Mouse (Mus musculus) intestine, embryonic 14.5 days (tissue): Measurements from ENCODE around the gene Ralgps1. TPM values are rescaled to one million over a fixed set of nuclear protein-coding genes. Genes with fewer than 3 reads are reported as not detected.

ENCODE experiments used
- ATAC-seq: fragments of 200-750 bp; cut with Nextera tagmentation; replicated peaks from 2 replicates; pipeline ENCODE4 v1.8.0; 2017; ENCODE audit warnings: low read depth, moderate number of reproducible peaks, moderate TSS enrichment, moderate library complexity; ENCODE audit not compliant: low FRiP score, low TSS enrichment
- DNase-seq: peaks from one replicate; pipeline ENCODE4 v3.0.0-alpha.2; 2018; ENCODE audit warnings: low spot score
- H3K27ac ChIP-seq: fragments of 300-500 bp; sonication (generic); 2 replicates; pipeline ENCODE4 v1.5.1; 2014; ENCODE audit warnings: low read depth, mild to moderate bottlenecking, control low read depth
- H3K27me3 ChIP-seq: fragments of 300-500 bp; sonication (generic); replicated peaks from 2 replicates; pipeline ENCODE4 v1.6.1; 2014; ENCODE audit warnings: low read length, control low read depth; ENCODE audit not compliant: control insufficient read depth, insufficient read depth
- H3K36me3 ChIP-seq: fragments of 300-500 bp; sonication (generic); 2 replicates; pipeline ENCODE4 v1.6.1; 2014; ENCODE audit warnings: low read length, control low read depth; ENCODE audit not compliant: control insufficient read depth, insufficient read depth
- H3K4me1 ChIP-seq: fragments of 300-500 bp; sonication (generic); replicated peaks from 2 replicates; pipeline ENCODE4 v1.6.1; 2014; ENCODE audit warnings: low read length, control low read depth, mixed read lengths; ENCODE audit not compliant: control insufficient read depth, insufficient read depth
- H3K4me2 ChIP-seq: fragments of 300-500 bp; sonication (generic); 2 replicates; pipeline ENCODE4 v1.6.1; 2014; ENCODE audit warnings: low read length
- H3K4me3 ChIP-seq: fragments of 300-500 bp; sonication (generic); 2 replicates; pipeline ENCODE4 v1.5.1; 2014; ENCODE audit warnings: low read depth, low read length, control low read depth, mixed read lengths
- H3K9ac ChIP-seq: fragments of 300-500 bp; sonication (generic); 2 replicates; pipeline ENCODE4 v1.6.1; 2014; ENCODE audit warnings: mild to moderate bottlenecking, low read length
- H3K9me3 ChIP-seq: fragments of 300-500 bp; sonication (generic); 2 replicates; pipeline ENCODE4 v1.6.1; 2016; ENCODE audit warnings: low read length, control low read depth; ENCODE audit not compliant: control insufficient read depth
- WGBS: fragments of 180-500 bp; shearing (Covaris S2); extraction: QIAGEN DNeasy Blood & Tissue Kit; methylation state at CpG from one replicate; pipeline ENCODE4 v1.1.7; 2014; 5-methylcytosine and 5-hydroxymethylcytosine counted together
- microRNA-seq: library from miRNA; unstranded; fragments of <30 nt; microRNA quantifications from one replicate; pipeline ENCODE4, GENCODE M21; 2016
- polyA plus RNA-seq: library from polyadenylated mRNA; unstranded; fragments of >200 nt; fragmentation: Nextera tagmentation; extraction: Ambion mirVana; gene quantifications from 2 replicates; pipeline ENCODE4 v1.2.1, GENCODE M21; 2014

Gene Ralgps1
- polyA plus RNA-seq, 1 experiment from 2014 or later: 7.3 TPM

GRCm38 (mm10) chr2:33089356-33090032, 281.8 kb downstream of the Ralgps1 start:
- WGBS: 86% methylated on average over 5 of the region's 5 CpGs
- H3K9ac ChIP-seq: no peak overlapping the region
- H3K36me3 ChIP-seq: no peaks in the 10 kb centered on the region
- H3K27ac ChIP-seq: no peak overlapping the region
- no peak for ATAC-seq
- H3K4me1 ChIP-seq: no peaks in the 10 kb centered on the region
- no peak overlapping the region for H3K4me2 ChIP-seq
- H3K4me3 ChIP-seq: no peak overlapping the region
- no peaks in the 10 kb centered on the region for H3K9me3 ChIP-seq
- DNase-seq: no peak
- no peaks in the 10 kb centered on the region for H3K27me3 ChIP-seq

- no peaks in the 10 kb centered on the region for H3K9me3 ChIP-seq
- H3K4me3 ChIP-seq: no peak overlapping the region
- H3K27ac ChIP-seq: no peak overlapping the region
- no peaks in the 10 kb centered on the region for H3K36me3 ChIP-seq
- WGBS: 80% methylated on average over 7 of the region's 7 CpGs
- ATAC-seq: no peak
- no peak overlapping the region for H3K9ac ChIP-seq
- H3K27me3 ChIP-seq: no peaks in the 10 kb centered on the region
- H3K4me2 ChIP-seq: no peak overlapping the region
- no peak for DNase-seq
- no peaks in the 10 kb centered on the region for H3K4me1 ChIP-seq
Measured at GRCm38 (mm10) chr2:33086671-33087363, 284.5 kb downstream of the Ralgps1 start.

GRCm38 (mm10) chr2:33086016-33086596, 285.2 kb downstream of the Ralgps1 start:
- no peak overlapping the region for H3K27ac ChIP-seq
- DNase-seq: no peak
- H3K9me3 ChIP-seq: no peaks in the 10 kb centered on the region
- ATAC-seq: no peak
- no peak overlapping the region for H3K4me3 ChIP-seq
- no peaks in the 10 kb centered on the region for H3K36me3 ChIP-seq
- no peaks in the 10 kb centered on the region for H3K4me1 ChIP-seq
- no peak overlapping the region for H3K4me2 ChIP-seq
- 77% methylated on average over 7 of the region's 7 CpGs for whole genome bisulfite sequencing
- no peak overlapping the region for H3K9ac ChIP-seq
- no peaks in the 10 kb centered on the region for H3K27me3 ChIP-seq

- Histone ChIP-seq H3K36me3 (no peaks in the 10 kb centered on the region), H3K9me3 (no peaks in the 10 kb centered on the region), H3K27me3 (no peaks in the 10 kb centered on the region), H3K27ac (no peak overlapping the region), H3K4me2 (no peak overlapping the region), H3K4me1 (no peaks in the 10 kb centered on the region; the same call in 1 of the 2 replicates), H3K4me3 (no peak overlapping the region), H3K9ac (no peak overlapping the region)
- ATAC-seq (no peak), DNase-seq (no peak)
- 87% methylated on average over 3 of the region's 3 CpGs for WGBS
Measured at GRCm38 (mm10) chr2:33084221-33084620, 287.1 kb downstream of the Ralgps1 start.

Small RNA genes within 50 kb of the gene (microRNA-seq; reads per million reads assigned to microRNA genes)
- not detected for gene Gm25998

Other genes with a start within 250 kb of the Ralgps1 start
- gene Garnl3, start 239.8 kb downstream of the Ralgps1 start, polyA plus RNA-seq: 17.2 and 18.6 TPM in 2 replicates
- 38.7 and 41.0 TPM in 2 replicates for gene Angptl2, start 155.4 kb downstream of the Ralgps1 start, polyA plus RNA-seq
- 6.0 and 7.1 TPM in 2 replicates for gene Zbtb34, start 59.8 kb upstream of the Ralgps1 start, polyA plus RNA-seq
- 18.9 and 19.0 TPM in 2 replicates for gene Zbtb43, start 97.1 kb upstream of the Ralgps1 start, polyA plus RNA-seq